Mouse (Mus musculus): ENCODE data around the gene Traf3. TPM values are rescaled to one million over a fixed set of nuclear protein-coding genes. Genes with fewer than 3 reads are reported as not detected.

The Traf3 gene
- polyA plus RNA-seq, 1 experiment: 12.2 TPM

- no peaks in the 10 kb centered on the region for H3K27me3 ChIP-seq (replicated peaks; ENCODE audit: control insufficient read depth, insufficient read depth, low read length)
- no peaks in the 10 kb centered on the region for H3K4me1 ChIP-seq (ENCODE audit: control insufficient read depth, insufficient read depth, low read length)
- DNase-seq: no peak
- TF ChIP-seq CTCF (conservative IDR thresholded peaks at IDR 0.05; ENCODE audit: insufficient read depth, insufficient read length, low read depth, low read length) (no peak), POLR2A (IDR thresholded peaks at IDR 0.05; ENCODE audit: low read depth, low read length) (no peak)
- H3K4me3 ChIP-seq (ENCODE audit: insufficient read depth, low read depth, low read length): no peak overlapping the region
- WGBS: 84% methylated on average over 8 of the region's 8 CpGs
- no peaks in the 10 kb centered on the region for H3K36me3 ChIP-seq (ENCODE audit: control insufficient read depth, insufficient read depth, low read length)
- H3K27ac ChIP-seq (ENCODE audit: insufficient read depth, low read depth, low read length): no peak overlapping the region
Measured at GRCm38 (mm10) chr12:111250116-111250515, 83.9 kb downstream of the Traf3 start.

GRCm38 (mm10) chr12:111251227-111251626 lies 85.1 kb downstream of the Traf3 start:
- DNase-seq: no peak
- no peaks in the 10 kb centered on the region for H3K36me3 ChIP-seq (ENCODE audit: control insufficient read depth, insufficient read depth, low read length)
- no peaks in the 10 kb centered on the region for H3K27me3 ChIP-seq (replicated peaks; ENCODE audit: control insufficient read depth, insufficient read depth, low read length)
- TF ChIP-seq CTCF (conservative IDR thresholded peaks at IDR 0.05; ENCODE audit: insufficient read depth, insufficient read length, low read depth, low read length) (no peak), POLR2A (IDR thresholded peaks at IDR 0.05; ENCODE audit: low read depth, low read length) (no peak)
- WGBS: 72% methylated on average over 9 of the region's 9 CpGs
- H3K4me3 ChIP-seq (ENCODE audit: insufficient read depth, low read depth, low read length): no peak overlapping the region
- no peak overlapping the region for H3K27ac ChIP-seq (ENCODE audit: insufficient read depth, low read depth, low read length)
- no peaks in the 10 kb centered on the region for H3K4me1 ChIP-seq (ENCODE audit: control insufficient read depth, insufficient read depth, low read length)

- 95% methylated on average over 16 of the region's 16 CpGs for whole genome bisulfite sequencing
- TF ChIP-seq POLR2A (IDR thresholded peaks at IDR 0.05; ENCODE audit: low read depth, low read length) (no peak), CTCF (conservative IDR thresholded peaks at IDR 0.05; ENCODE audit: insufficient read depth, insufficient read length, low read depth, low read length) (no peak)
- Histone ChIP-seq H3K4me1 (ENCODE audit: control insufficient read depth, insufficient read depth, low read length) (no peaks in the 10 kb centered on the region), H3K36me3 (ENCODE audit: control insufficient read depth, insufficient read depth, low read length) (no peaks in the 10 kb centered on the region), H3K27ac (ENCODE audit: insufficient read depth, low read depth, low read length) (no peak overlapping the region), H3K27me3 (replicated peaks; ENCODE audit: control insufficient read depth, insufficient read depth, low read length) (no peaks in the 10 kb centered on the region), H3K4me3 (ENCODE audit: insufficient read depth, low read depth, low read length) (no peak overlapping the region)
- DNase-seq: no peak
Measured at GRCm38 (mm10) chr12:111263650-111264049, 97.5 kb downstream of the Traf3 start.

- Histone ChIP-seq H3K27me3 (replicated peaks; ENCODE audit: control insufficient read depth, insufficient read depth, low read length) (no peaks in the 10 kb centered on the region), H3K4me1 (ENCODE audit: control insufficient read depth, insufficient read depth, low read length) (no peaks in the 10 kb centered on the region), H3K27ac (ENCODE audit: insufficient read depth, low read depth, low read length) (no peak overlapping the region), H3K4me3 (ENCODE audit: insufficient read depth, low read depth, low read length) (no peak overlapping the region), H3K36me3 (ENCODE audit: control insufficient read depth, insufficient read depth, low read length) (no peaks in the 10 kb centered on the region)
- no peak for TF ChIP-seq CTCF (conservative IDR thresholded peaks at IDR 0.05; ENCODE audit: insufficient read depth, insufficient read length, low read depth, low read length)
- TF ChIP-seq POLR2A (IDR thresholded peaks at IDR 0.05; ENCODE audit: low read depth, low read length): no peak
- WGBS: 84% methylated on average over 5 of the region's 5 CpGs
- DNase-seq: no peak
Measured at GRCm38 (mm10) chr12:111265212-111265611, 99.0 kb downstream of the Traf3 start.

GRCm38 (mm10) chr12:111266592-111266991 lies 100.4 kb downstream of the Traf3 start:
- 86% methylated on average over 12 of the region's 12 CpGs for WGBS
- no peaks in the 10 kb centered on the region for H3K27me3 ChIP-seq (replicated peaks; ENCODE audit: control insufficient read depth, insufficient read depth, low read length)
- DNase-seq: no peak
- peaks cover 5% of the 10 kb centered on the region; the same call in 1 of the 2 replicates for H3K4me1 ChIP-seq (ENCODE audit: control insufficient read depth, insufficient read depth, low read length)
- H3K36me3 ChIP-seq (ENCODE audit: control insufficient read depth, insufficient read depth, low read length): no peaks in the 10 kb centered on the region
- H3K4me3 ChIP-seq (ENCODE audit: insufficient read depth, low read depth, low read length): no peak overlapping the region
- H3K27ac ChIP-seq (ENCODE audit: insufficient read depth, low read depth, low read length): no peak overlapping the region
- TF ChIP-seq POLR2A (IDR thresholded peaks at IDR 0.05; ENCODE audit: low read depth, low read length): no peak

- peaks cover 5% of the 10 kb centered on the region; the same call in 1 of the 2 replicates for H3K4me1 ChIP-seq (ENCODE audit: control insufficient read depth, insufficient read depth, low read length)
- no peaks in the 10 kb centered on the region for H3K27me3 ChIP-seq (replicated peaks; ENCODE audit: control insufficient read depth, insufficient read depth, low read length)
- TF ChIP-seq POLR2A (IDR thresholded peaks at IDR 0.05; ENCODE audit: low read depth, low read length) (no peak), CTCF (conservative IDR thresholded peaks at IDR 0.05; ENCODE audit: insufficient read depth, insufficient read length, low read depth, low read length) (no peak)
- DNase-seq: no peak
- H3K27ac ChIP-seq (ENCODE audit: insufficient read depth, low read depth, low read length): no peak overlapping the region
- 76% methylated on average over 4 of the region's 4 CpGs for WGBS
- H3K36me3 ChIP-seq (ENCODE audit: control insufficient read depth, insufficient read depth, low read length): no peaks in the 10 kb centered on the region
- no peak overlapping the region for H3K4me3 ChIP-seq (ENCODE audit: insufficient read depth, low read depth, low read length)
Measured at GRCm38 (mm10) chr12:111267673-111268325, 101.6 kb downstream of the Traf3 start.

GRCm38 (mm10) chr12:111270629-111271277 lies 104.6 kb downstream of the Traf3 start, which contains the start of gene Amn:
Amn (plus strand) TSS chr12:111271095.
- peaks cover 5% of the 10 kb centered on the region; the same call in 1 of the 2 replicates for H3K4me1 ChIP-seq (ENCODE audit: control insufficient read depth, insufficient read depth, low read length)
- H3K36me3 ChIP-seq (ENCODE audit: control insufficient read depth, insufficient read depth, low read length): no peaks in the 10 kb centered on the region
- TF ChIP-seq POLR2A (IDR thresholded peaks at IDR 0.05; ENCODE audit: low read depth, low read length): peak; percentile 41
- no peak for TF ChIP-seq CTCF (conservative IDR thresholded peaks at IDR 0.05; ENCODE audit: insufficient read depth, insufficient read length, low read depth, low read length)
- H3K27ac ChIP-seq (ENCODE audit: insufficient read depth, low read depth, low read length): peak within 1 kb of the TSS; percentile 81
- H3K4me3 ChIP-seq (ENCODE audit: insufficient read depth, low read depth, low read length): peak within 1 kb of the TSS; percentile 72
- peak; percentile 88 for DNase-seq
- 24% methylated on average over 25 of the region's 25 CpGs for WGBS
- no peaks in the 10 kb centered on the region for H3K27me3 ChIP-seq (replicated peaks; ENCODE audit: control insufficient read depth, insufficient read depth, low read length)
